Mouse (Mus musculus) lung, embryonic 16.5 days (tissue): ENCODE measurements at regions not wholly inside any gene's neighbourhood (a gene's known extent, or its start where the extent isn't known, plus 50 kb on each side); places are given as distances from the start of the nearest gene placed in this dataset.
A peak's percentile ranks its signal among the peaks of the same experiment; 100 is the strongest.

Experiments used
- ATAC-seq: fragments of 200-750 bp; cut with Nextera tagmentation; 2 replicates; pipeline ENCODE4 v1.8.0; 2017; ENCODE audit warnings: low read depth, mild to moderate bottlenecking, moderate library complexity
- H3K27ac ChIP-seq: fragments of 300-500 bp; sonication (generic); 2 replicates; pipeline ENCODE4 v1.5.1; 2014; ENCODE audit warnings: mild to moderate bottlenecking, control low read depth, low read length
- H3K27me3 ChIP-seq: fragments of 300-500 bp; sonication (generic); 2 replicates; pipeline ENCODE4 v1.6.1; 2014; ENCODE audit warnings: low read depth, low read length, mixed read lengths; ENCODE audit not compliant: control insufficient read depth, insufficient read depth
- H3K36me3 ChIP-seq: fragments of 300-500 bp; sonication (generic); 2 replicates; pipeline ENCODE4 v1.6.1; 2014; ENCODE audit warnings: low read length; ENCODE audit not compliant: control insufficient read depth, insufficient read depth
- H3K4me1 ChIP-seq: fragments of 300-500 bp; sonication (generic); replicated peaks from 2 replicates; pipeline ENCODE4 v1.6.1; 2014; ENCODE audit warnings: low read length, mixed read lengths; ENCODE audit not compliant: control insufficient read depth, insufficient read depth
- H3K4me2 ChIP-seq: fragments of 300-500 bp; sonication (generic); 2 replicates; pipeline ENCODE4 v1.6.1; 2014; ENCODE audit warnings: low read depth, low read length, control low read depth
- H3K4me3 ChIP-seq: fragments of 300-500 bp; sonication (generic); 2 replicates; pipeline ENCODE4 v1.5.1; 2014; ENCODE audit warnings: mild to moderate bottlenecking, low read length, control low read depth
- H3K9ac ChIP-seq: fragments of 300-500 bp; sonication (generic); 2 replicates; pipeline ENCODE4 v1.6.1; 2014; ENCODE audit warnings: low read length, control low read depth
- H3K9me3 ChIP-seq: fragments of 300-500 bp; sonication (generic); 2 replicates; pipeline ENCODE4 v1.6.1; 2016; ENCODE audit warnings: low read length; ENCODE audit not compliant: control insufficient read depth
- WGBS: fragments of 180-500 bp; shearing (Covaris S2); extraction: QIAGEN DNeasy Blood & Tissue Kit; methylation state at CpG from one replicate; pipeline ENCODE4 v1.1.7; 2014; 5-methylcytosine and 5-hydroxymethylcytosine counted together

DNA sequence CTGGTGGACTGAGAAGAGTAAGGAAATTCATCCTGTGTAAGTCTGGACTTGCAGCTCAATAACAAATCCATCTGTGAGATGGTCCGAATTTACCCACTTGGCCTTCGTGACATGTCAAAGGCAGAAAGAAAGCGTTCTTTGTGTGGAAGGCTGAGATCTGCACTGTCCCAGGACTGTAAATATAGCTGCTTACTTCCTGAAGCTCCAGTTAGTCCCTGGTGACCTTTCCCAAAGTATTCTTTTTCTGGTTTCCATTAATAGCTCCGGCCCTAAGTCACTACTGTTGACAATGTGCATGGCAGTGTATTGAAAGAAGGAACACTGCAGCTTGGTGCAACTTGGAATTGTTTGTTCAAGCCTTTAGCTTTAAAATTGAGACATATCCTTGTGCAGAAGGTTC, 163.2 kb downstream of the Tmx1 start:
- 53% methylated on average over 4 of the region's 4 CpGs for WGBS
- Histone ChIP-seq H3K27ac (peak overlapping the region; percentile 33; the same call in 1 of the 2 replicates), H3K36me3 (no peaks in the 10 kb centered on the region), H3K4me1 (peaks cover 7% of the 10 kb centered on the region; the same call in 1 of the 2 replicates), H3K27me3 (no peaks in the 10 kb centered on the region), H3K4me3 (no peak overlapping the region), H3K4me2 (no peak overlapping the region), H3K9me3 (no peaks in the 10 kb centered on the region), H3K9ac (no peak overlapping the region)
- ATAC-seq, result no peak

DNA sequence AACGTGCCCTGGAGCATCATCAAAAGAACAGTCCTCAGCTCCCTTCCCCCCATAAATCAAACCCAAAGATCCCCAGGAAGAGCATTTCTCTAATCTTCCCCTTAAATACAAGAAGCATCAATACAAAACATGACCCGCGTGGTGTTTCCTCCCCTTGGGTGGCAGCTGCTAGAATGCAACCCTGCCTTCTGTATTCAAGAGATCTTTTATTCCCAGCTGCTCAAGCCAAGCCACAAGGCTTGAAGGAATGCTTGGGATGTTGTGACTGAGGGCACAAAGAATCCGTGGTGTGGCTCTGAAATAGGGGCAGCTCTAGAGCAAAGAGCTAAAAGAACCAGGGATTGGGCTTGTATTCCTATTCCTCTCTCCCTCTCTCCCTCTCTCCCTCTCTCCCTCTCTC, 163.6 kb downstream of the Tmx1 start:
- H3K9ac ChIP-seq, result no peak overlapping the region
- no peak overlapping the region for H3K4me2 ChIP-seq
- H3K4me3 ChIP-seq, result no peak overlapping the region
- H3K27ac ChIP-seq, result peak overlapping the region; percentile 31; the same call in 1 of the 2 replicates
- no peaks in the 10 kb centered on the region for H3K36me3 ChIP-seq
- 48% methylated on average over 4 of the region's 4 CpGs for whole genome bisulfite sequencing
- H3K9me3 ChIP-seq, result no peaks in the 10 kb centered on the region
- H3K4me1 ChIP-seq, result peaks cover 7% of the 10 kb centered on the region; the same call in 1 of the 2 replicates
- no peaks in the 10 kb centered on the region for H3K27me3 ChIP-seq
- no peak for ATAC-seq

DNA sequence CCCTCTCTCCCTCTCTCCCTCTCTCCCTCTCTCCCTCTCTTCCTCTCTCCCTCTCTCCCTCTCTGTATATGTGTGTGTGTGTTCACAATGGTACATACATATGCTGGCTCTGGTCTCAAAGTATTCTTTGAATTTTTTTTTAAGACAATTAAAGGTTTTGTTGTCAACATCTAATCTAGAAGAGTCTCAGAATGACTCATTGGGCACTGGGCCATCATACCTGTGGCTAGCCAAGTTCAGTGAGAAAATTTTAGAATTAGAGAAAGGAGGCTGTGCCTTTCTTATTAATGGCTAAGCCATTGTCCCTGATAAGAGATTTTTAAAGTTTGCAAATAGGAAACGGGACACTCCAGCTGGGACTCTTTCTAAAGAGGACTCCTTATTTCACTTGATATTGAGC, 164.1 kb downstream of the Tmx1 start:
- Histone ChIP-seq H3K36me3 (no peaks in the 10 kb centered on the region), H3K4me1 (peaks cover 7% of the 10 kb centered on the region; the same call in 1 of the 2 replicates), H3K27ac (no peak overlapping the region), H3K27me3 (no peaks in the 10 kb centered on the region), H3K4me2 (no peak overlapping the region), H3K9me3 (no peaks in the 10 kb centered on the region), H3K4me3 (no peak overlapping the region), H3K9ac (no peak overlapping the region)
- no peak for ATAC-seq
- WGBS, result 36% methylated on average over 1 of the region's 1 CpGs

DNA sequence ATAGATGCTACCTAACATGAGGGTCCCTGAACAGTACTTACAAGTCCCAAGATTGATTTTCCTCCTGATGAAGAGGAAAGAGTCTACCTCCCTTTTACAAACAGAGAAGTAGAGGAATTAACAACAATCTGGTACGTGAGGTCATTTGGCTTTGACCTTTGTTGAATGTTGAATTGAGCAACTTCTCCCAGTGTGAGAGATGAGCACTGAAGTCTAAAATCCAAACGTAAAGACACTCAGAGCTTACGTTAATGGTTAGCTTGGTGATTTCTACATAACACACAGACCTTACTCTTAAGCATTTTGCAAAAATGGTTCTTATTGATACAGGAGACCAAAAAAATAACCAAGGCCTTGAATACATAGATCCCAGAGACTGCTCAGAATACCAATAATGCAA, 165.1 kb downstream of the Tmx1 start:
- H3K36me3 ChIP-seq, result no peaks in the 10 kb centered on the region
- H3K9ac ChIP-seq, result no peak overlapping the region
- peaks cover 7% of the 10 kb centered on the region; the same call in 1 of the 2 replicates for H3K4me1 ChIP-seq
- WGBS, result 70% methylated on average over 3 of the region's 3 CpGs
- no peak for ATAC-seq
- H3K27ac ChIP-seq, result no peak overlapping the region
- H3K4me3 ChIP-seq, result no peak overlapping the region
- H3K27me3 ChIP-seq, result no peaks in the 10 kb centered on the region
- H3K4me2 ChIP-seq, result no peak overlapping the region
- H3K9me3 ChIP-seq, result no peaks in the 10 kb centered on the region

DNA sequence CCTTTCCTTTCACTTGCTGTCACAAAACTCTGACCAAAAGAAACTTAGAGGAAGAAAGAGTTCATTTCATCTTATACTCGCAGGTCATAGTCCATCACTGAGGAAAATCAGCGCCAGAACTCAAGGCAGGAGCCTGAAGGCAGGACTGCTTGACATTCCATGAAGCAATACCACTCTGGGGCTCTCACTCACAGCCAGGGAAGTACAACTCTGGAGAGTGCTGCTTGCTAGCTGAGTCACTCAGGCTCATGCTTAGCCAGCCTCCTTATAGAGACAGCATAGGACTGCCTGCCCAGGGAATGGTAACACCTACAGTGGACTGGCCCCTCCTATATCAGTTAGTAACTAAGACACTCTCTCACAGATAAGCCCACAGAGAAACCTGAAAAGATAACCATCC, 166.5 kb downstream of the Tmx1 start:
- H3K9me3 ChIP-seq, result no peaks in the 10 kb centered on the region
- H3K4me1 ChIP-seq, result peaks cover 12% of the 10 kb centered on the region
- H3K27me3 ChIP-seq, result no peaks in the 10 kb centered on the region
- H3K4me3 ChIP-seq, result no peak overlapping the region
- no peak for ATAC-seq
- no peak overlapping the region for H3K27ac ChIP-seq
- no peaks in the 10 kb centered on the region for H3K36me3 ChIP-seq
- no peak overlapping the region for H3K9ac ChIP-seq
- WGBS, result 83% methylated on average over 2 of the region's 2 CpGs
- no peak overlapping the region for H3K4me2 ChIP-seq

DNA sequence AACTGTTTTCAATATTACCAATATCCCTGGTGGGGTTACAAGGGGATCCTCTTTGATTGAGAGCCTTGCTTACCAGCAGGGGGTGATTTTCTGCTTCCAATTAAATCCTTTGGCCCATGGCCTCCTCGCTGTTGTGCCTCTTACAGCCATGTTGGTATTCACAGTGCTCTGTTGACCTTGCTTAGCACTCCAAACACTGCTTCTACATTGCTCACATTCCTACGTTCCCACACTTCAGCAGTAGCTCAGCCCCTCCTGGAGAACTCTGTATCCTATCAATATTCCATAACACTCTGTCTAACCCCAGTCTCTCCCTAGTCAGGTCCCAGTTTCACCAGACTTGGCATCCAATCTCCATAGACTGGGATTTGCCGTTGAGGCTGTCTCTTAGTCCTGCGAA, 169.1 kb downstream of the Tmx1 start:
- peak; percentile 64 for ATAC-seq
- H3K27ac ChIP-seq, result peak overlapping the region; percentile 21
- no peaks in the 10 kb centered on the region for H3K9me3 ChIP-seq
- H3K27me3 ChIP-seq, result no peaks in the 10 kb centered on the region
- 48% methylated on average over 4 of the region's 4 CpGs for WGBS
- H3K9ac ChIP-seq, result no peak overlapping the region
- peaks cover 10% of the 10 kb centered on the region for H3K4me1 ChIP-seq
- H3K4me3 ChIP-seq, result no peak overlapping the region
- H3K4me2 ChIP-seq, result no peak overlapping the region
- H3K36me3 ChIP-seq, result no peaks in the 10 kb centered on the region

DNA sequence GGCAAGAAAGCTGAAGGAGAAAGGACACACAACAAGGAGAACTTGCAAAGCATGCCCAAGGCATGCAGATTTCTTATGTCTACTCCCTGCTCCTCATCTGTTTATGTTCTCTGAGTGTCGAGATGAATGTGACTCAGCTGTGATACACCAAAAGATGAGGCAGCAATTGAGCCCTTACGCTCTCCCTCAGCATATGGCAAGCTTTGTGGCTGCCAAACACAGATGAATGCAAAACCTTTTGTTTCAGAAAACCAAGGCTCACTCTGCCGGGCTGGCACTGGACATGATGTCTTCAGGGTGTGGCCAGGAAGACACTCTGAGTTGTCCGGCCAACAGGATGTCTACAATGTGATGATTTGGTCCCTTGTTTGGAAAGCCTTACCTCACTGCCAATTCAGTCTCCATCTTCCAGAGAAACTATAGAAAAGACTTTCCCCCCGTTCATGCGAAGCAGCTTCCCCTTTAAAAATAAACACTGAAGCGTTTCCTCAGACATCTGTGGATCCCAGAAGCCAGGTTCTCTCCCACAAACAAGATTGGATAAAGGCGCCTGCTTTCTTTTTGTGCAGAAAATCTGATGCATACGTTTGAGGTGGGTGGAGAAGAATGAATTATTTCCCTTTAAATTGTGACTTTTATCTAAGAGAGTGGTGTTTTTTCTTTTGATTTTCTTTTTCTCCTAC, 171.5 kb downstream of the Tmx1 start:
- Histone ChIP-seq H3K27me3 (no peaks in the 10 kb centered on the region), H3K27ac (peak overlapping the region; percentile 9; the same call in 1 of the 2 replicates)
- peak; percentile 45; the same call in 1 of the 2 replicates for ATAC-seq

DNA sequence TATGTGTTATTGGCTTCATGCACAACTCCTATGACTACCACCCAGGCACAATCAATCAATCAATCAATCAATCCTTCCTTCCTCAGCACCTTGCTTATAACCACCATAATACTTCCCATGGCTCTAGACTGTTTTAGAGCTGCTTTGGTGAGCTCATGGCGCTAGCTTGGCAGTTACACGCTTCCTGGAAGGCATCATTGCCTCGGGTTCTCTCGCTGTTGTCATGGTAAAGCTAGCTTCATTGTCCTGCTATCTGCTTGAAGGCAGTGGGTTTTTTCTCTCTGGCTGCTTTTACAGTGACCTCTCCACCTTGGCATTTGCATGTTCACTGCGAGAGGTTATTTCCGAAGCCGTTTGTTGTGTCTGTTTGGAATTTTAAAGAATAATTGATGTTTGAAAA, 174.7 kb downstream of the Tmx1 start:
- Histone ChIP-seq H3K27me3 (no peaks in the 10 kb centered on the region), H3K4me1 (peaks cover 18% of the 10 kb centered on the region), H3K36me3 (no peaks in the 10 kb centered on the region), H3K9me3 (no peaks in the 10 kb centered on the region), H3K9ac (no peak overlapping the region), H3K27ac (no peak overlapping the region), H3K4me3 (no peak overlapping the region), H3K4me2 (no peak overlapping the region)
- 71% methylated on average over 7 of the region's 7 CpGs for WGBS
- no peak for ATAC-seq

More for the DNA sequence above, 171.5 kb downstream of the Tmx1 start:
- Histone ChIP-seq H3K4me2 (no peak overlapping the region), H3K4me1 (peaks cover 18% of the 10 kb centered on the region), H3K9ac (no peak overlapping the region), H3K36me3 (no peaks in the 10 kb centered on the region), H3K4me3 (no peak overlapping the region), H3K9me3 (no peaks in the 10 kb centered on the region)
- 31% methylated on average over 9 of the region's 9 CpGs for WGBS

DNA sequence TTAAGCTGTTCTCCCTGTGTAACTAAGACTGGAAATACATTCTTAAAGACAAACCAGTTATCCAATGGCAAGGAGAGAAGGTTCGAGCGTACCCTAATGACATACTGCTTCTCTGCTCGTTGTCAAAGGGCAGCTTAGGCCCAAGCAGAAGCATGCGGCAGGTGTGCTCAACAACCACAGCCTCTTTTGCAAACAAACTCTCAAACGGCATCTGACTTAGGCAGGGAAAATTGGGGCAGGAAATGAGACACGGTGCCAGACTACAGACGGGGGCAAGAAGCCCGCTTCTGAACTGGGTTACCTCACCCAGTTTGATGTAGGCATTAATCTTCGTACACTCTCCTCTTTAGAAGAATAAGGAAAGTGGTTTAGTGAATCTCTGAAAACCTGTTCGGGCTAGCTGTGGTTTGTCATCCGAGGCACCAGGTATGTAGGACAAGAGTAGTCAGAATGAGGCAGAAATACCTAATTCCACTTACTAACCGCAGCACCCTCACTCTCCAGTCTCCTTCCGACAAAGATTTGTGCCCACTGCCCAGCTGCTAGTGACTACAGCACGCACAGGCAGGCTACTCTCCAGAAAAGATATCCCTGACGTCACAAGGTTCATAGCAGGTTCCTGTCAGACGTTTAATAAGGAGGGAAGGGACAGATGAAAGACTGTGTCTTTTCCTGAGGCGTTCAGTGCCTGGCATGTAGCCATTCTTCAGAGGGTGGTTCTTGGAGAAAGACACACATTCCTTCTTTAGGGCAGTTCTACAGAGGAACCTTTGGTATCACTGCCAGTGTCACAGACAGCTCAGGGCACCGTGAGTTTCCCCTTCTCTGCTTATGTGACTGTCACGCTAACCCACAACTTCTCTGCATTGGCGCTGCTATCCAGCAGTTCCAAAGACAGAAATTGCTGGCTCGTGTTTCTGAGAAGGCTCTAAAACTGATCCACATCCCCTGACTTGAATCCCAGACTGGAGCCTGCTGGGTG, 175.8 kb downstream of the Tmx1 start:
- H3K4me3 ChIP-seq, result no peak overlapping the region
- peaks cover 26% of the 10 kb centered on the region for H3K4me1 ChIP-seq
- no peak overlapping the region for H3K4me2 ChIP-seq
- peak overlapping the region; percentile 14; the same call in 1 of the 2 replicates for H3K27ac ChIP-seq
- H3K27me3 ChIP-seq, result no peaks in the 10 kb centered on the region
- H3K36me3 ChIP-seq, result no peaks in the 10 kb centered on the region
- H3K9ac ChIP-seq, result no peak overlapping the region
- ATAC-seq, result peak; percentile 49; the same call in 1 of the 2 replicates
- H3K9me3 ChIP-seq, result no peaks in the 10 kb centered on the region
- WGBS, result 30% methylated on average over 21 of the region's 21 CpGs
